Mouse (Mus musculus) ZHBTc4 (cell line): ENCODE results near the gene Fndc4.

Experiments
- DNase-seq: peaks from one replicate; pipeline ENCODE4 v3.0.0-alpha.2; 2011; ENCODE audit warnings: low read depth, low spot score

Fndc4 gene

GRCm38 (mm10) chr5:31257616-31258015 is 38.3 kb downstream of the Fndc4 start:
- no peak for DNase-seq

- DNase-seq: no peak
Observed at GRCm38 (mm10) chr5:31255971-31256370, 39.9 kb downstream of the Fndc4 start.

- DNase-seq: no peak
Observed at GRCm38 (mm10) chr5:31255381-31255780, 40.5 kb downstream of the Fndc4 start.

- DNase-seq: no peak
Observed at GRCm38 (mm10) chr5:31254901-31255300, 41.0 kb downstream of the Fndc4 start.

- DNase-seq: peak; percentile 30
Observed at GRCm38 (mm10) chr5:31254452-31254851, 41.4 kb downstream of the Fndc4 start.

GRCm38 (mm10) chr5:31253806-31254205 is 42.1 kb downstream of the Fndc4 start:
- DNase-seq: no peak

GRCm38 (mm10) chr5:31252795-31253545 is 42.9 kb downstream of the Fndc4 start:
- peak; percentile 21 for DNase-seq

- peak; percentile 23 for DNase-seq
Observed at GRCm38 (mm10) chr5:31252151-31252550, 43.7 kb downstream of the Fndc4 start.

GRCm38 (mm10) chr5:31251541-31252101 is 44.3 kb downstream of the Fndc4 start, which contains the start of gene Krtcap3:
TSS of gene Krtcap3 (plus strand) at chr5:31251691.
- DNase-seq: peak; percentile 82

- DNase-seq: no peak
Observed at GRCm38 (mm10) chr5:31250716-31251115, 45.2 kb downstream of the Fndc4 start.
